9 mouse cellular contexts compared by ENCODE assay signal in genomic region chr19:5559631-5560456, GRCm38 (mm10). TPM values are rescaled to one million over a fixed set of nuclear protein-coding genes. Genes with fewer than 3 reads are reported as not detected.
DNase-seq lines count a peak whose midpoint lies in the region; ATAC-seq and TF ChIP-seq lines count a peak whose summit lies in the region.
"Had no signal": no experiment of that assay in that cellular context is flagged by ENCODE, and none has a peak within 500 bp of the region (broad histone marks: within the 10 kb centered on the region; RNA-seq: fewer than 3 reads in every experiment).

No protein-coding gene starts in this region.

- H3K9ac ChIP-seq in lung, embryonic 14.5 days: 0 out of 2 replicates have a peak overlapping the region, but pooled peaks have one; percentile 33
- peak overlapping the region; percentile 52 for H3K9ac ChIP-seq in embryonic facial prominence, embryonic 14.5 days (ENCODE audit: low read depth, low read length)
- H3K9ac ChIP-seq in kidney, embryonic 16.5 days (replicated peaks; ENCODE audit: low read length): peak overlapping the region; percentile 69
- peak overlapping the region; percentile 27; the same call in 1 of the 2 replicates for H3K9ac ChIP-seq in midbrain, embryonic 16.5 days (ENCODE audit: low read depth, low read length)

- H3K4me3 ChIP-seq in lung, embryonic 14.5 days (ENCODE audit: low read depth, low read length): peak overlapping the region; percentile 39
- H3K4me3 ChIP-seq in embryonic facial prominence, embryonic 14.5 days (ENCODE audit: low read depth, low read length): peak overlapping the region; percentile 44
- H3K4me3 ChIP-seq in kidney, embryonic 16.5 days (ENCODE audit: low read length): peak overlapping the region; percentile 55
- H3K4me3 ChIP-seq in midbrain, embryonic 16.5 days (ENCODE audit: low read depth, low read length): peak overlapping the region; percentile 38
- H3K4me3 ChIP-seq: myocyte had no signal

- H3K9me3 ChIP-seq in lung, embryonic 14.5 days (ENCODE audit: low read depth, low read length): no peaks in the 10 kb centered on the region
- no peaks in the 10 kb centered on the region for H3K9me3 ChIP-seq in embryonic facial prominence, embryonic 14.5 days (ENCODE audit: control insufficient read depth, low read length)
- no peaks in the 10 kb centered on the region for H3K9me3 ChIP-seq in kidney, embryonic 16.5 days (ENCODE audit: low read length)
- H3K9me3 ChIP-seq in midbrain, embryonic 16.5 days (replicated peaks; ENCODE audit: control insufficient read depth, low read length, poor library complexity, severe bottlenecking): no peaks in the 10 kb centered on the region

- WGBS in lung, embryonic 14.5 days: under 1% methylated on average over 69 of the region's 69 CpGs
- WGBS in embryonic facial prominence, embryonic 14.5 days: under 1% methylated on average over 49 of the region's 69 CpGs
- under 1% methylated on average over 64 of the region's 69 CpGs for WGBS in kidney, embryonic 16.5 days
- under 1% methylated on average over 66 of the region's 69 CpGs for WGBS in midbrain, embryonic 16.5 days

- peaks cover 6% of the 10 kb centered on the region for H3K4me1 ChIP-seq in lung, embryonic 14.5 days (ENCODE audit: insufficient read depth)
- peaks cover 9% of the 10 kb centered on the region; the same call in 1 of the 2 replicates for H3K4me1 ChIP-seq in embryonic facial prominence, embryonic 14.5 days (ENCODE audit: control insufficient read depth, insufficient read depth, low read length)
- H3K4me1 ChIP-seq in kidney, embryonic 16.5 days (ENCODE audit: insufficient read depth, low read length): peaks cover 50% of the 10 kb centered on the region
- peaks cover 14% of the 10 kb centered on the region for H3K4me1 ChIP-seq in midbrain, embryonic 16.5 days (ENCODE audit: control insufficient read depth, insufficient read depth, low read length)

- H3K4me2 ChIP-seq in lung, embryonic 14.5 days: peak overlapping the region; percentile 69
- peak overlapping the region; percentile 66 for H3K4me2 ChIP-seq in embryonic facial prominence, embryonic 14.5 days (ENCODE audit: low read depth, low read length)
- peak overlapping the region; percentile 66 for H3K4me2 ChIP-seq in kidney, embryonic 16.5 days (replicated peaks; ENCODE audit: low read depth, low read length)
- H3K4me2 ChIP-seq in midbrain, embryonic 16.5 days (ENCODE audit: low read length): peak overlapping the region; percentile 82

- no peak overlapping the region for H3K27ac ChIP-seq in lung, embryonic 14.5 days (ENCODE audit: low read depth)
- H3K27ac ChIP-seq in embryonic facial prominence, embryonic 14.5 days (replicated peaks; ENCODE audit: low read depth, low read length): no peak overlapping the region
- peak overlapping the region; percentile 94 for H3K27ac ChIP-seq in kidney, embryonic 16.5 days (ENCODE audit: low read length)
- no peak overlapping the region for H3K27ac ChIP-seq in midbrain, embryonic 16.5 days (ENCODE audit: low read length)

- H3K36me3 ChIP-seq in lung, embryonic 14.5 days (ENCODE audit: insufficient read depth): no peaks in the 10 kb centered on the region
- no peaks in the 10 kb centered on the region for H3K36me3 ChIP-seq in embryonic facial prominence, embryonic 14.5 days (ENCODE audit: control insufficient read depth, insufficient read depth, low read length)
- no peaks in the 10 kb centered on the region for H3K36me3 ChIP-seq in kidney, embryonic 16.5 days (ENCODE audit: insufficient read depth, low read length)
- no peaks in the 10 kb centered on the region for H3K36me3 ChIP-seq in midbrain, embryonic 16.5 days (ENCODE audit: control insufficient read depth, insufficient read depth, low read length)

- peaks cover 77% of the 10 kb centered on the region for H3K27me3 ChIP-seq in lung, embryonic 14.5 days (ENCODE audit: insufficient read depth, low read length)
- H3K27me3 ChIP-seq in embryonic facial prominence, embryonic 14.5 days (replicated peaks; ENCODE audit: control insufficient read depth, insufficient read depth, low read length): peaks cover 75% of the 10 kb centered on the region
- peaks cover 34% of the 10 kb centered on the region for H3K27me3 ChIP-seq in kidney, embryonic 16.5 days (ENCODE audit: insufficient read depth, low read length)
- peaks cover 62% of the 10 kb centered on the region for H3K27me3 ChIP-seq in midbrain, embryonic 16.5 days (ENCODE audit: control insufficient read depth, insufficient read depth, low read depth, low read length)

- ATAC-seq in lung, embryonic 14.5 days (ENCODE audit: insufficient read depth): peak; percentile 21; the same call in 1 of the 2 replicates
- ATAC-seq in embryonic facial prominence, embryonic 14.5 days (ENCODE audit: low read depth): no peak
- ATAC-seq in kidney, embryonic 16.5 days (ENCODE audit: low FRiP score, low TSS enrichment): peak; percentile 58
- ATAC-seq in midbrain, embryonic 16.5 days: no peak

- DNase-seq in lung, embryonic 14.5 days: peak; percentile 15
- DNase-seq in lung, postnatal 14 days: no peak
- no peak for DNase-seq in embryonic facial prominence, embryonic 14.5 days (ENCODE audit: low spot score)
- no peak for DNase-seq in right cerebral cortex, postnatal 4 days
- no peak for DNase-seq in layer of hippocampus, adult 8-10 months (ENCODE audit: low spot score in 2 of 2)
- no peak for DNase-seq in spleen, postnatal 36 days (ENCODE audit: low spot score in 2 of 2)

- TF ChIP-seq CTCF in lung, embryonic 14.5 days (IDR thresholded peaks at IDR 0.05; ENCODE audit: low read depth): no peak

RNA-seq across cellular contexts. Expression of gene Ovol1, which starts 0.6 kb away (rescaled TPM):
- polyA plus RNA-seq in lung, embryonic 14.5 days (2014; fragmentation: Nextera tagmentation; extraction: Ambion mirVana): 0.89 and 1.0 TPM in 2 replicates
- polyA plus RNA-seq in embryonic facial prominence, embryonic 14.5 days (2014; fragmentation: Nextera tagmentation; extraction: Ambion mirVana): 6.1 and 6.4 TPM in 2 replicates
- 17.2 and 18.9 TPM in 2 replicates for polyA plus RNA-seq in kidney, embryonic 16.5 days (2015; fragmentation: Nextera tagmentation; extraction: Ambion mirVana)
- polyA plus RNA-seq in midbrain, embryonic 16.5 days (2015; fragmentation: Nextera tagmentation; extraction: Ambion mirVana): 0.11 TPM in 1 of 2 replicates, not detected in the other
- not detected for total RNA-seq in layer of hippocampus, adult 8-10 months (2022)
- polyA plus RNA-seq: myocyte had no signal

RNA-seq across cellular contexts. Expression of gene Ap5b1, which starts 8.0 kb away (rescaled TPM):
- 3.7 and 4.2 TPM in 2 replicates for polyA plus RNA-seq in lung, embryonic 14.5 days (2014; fragmentation: Nextera tagmentation; extraction: Ambion mirVana)
- 3.3 and 3.8 TPM in 2 replicates for polyA plus RNA-seq in embryonic facial prominence, embryonic 14.5 days (2014; fragmentation: Nextera tagmentation; extraction: Ambion mirVana)
- polyA plus RNA-seq in kidney, embryonic 16.5 days (2015; fragmentation: Nextera tagmentation; extraction: Ambion mirVana): 10.9 and 11.5 TPM in 2 replicates
- 1.9 and 2.3 TPM in 2 replicates for polyA plus RNA-seq in midbrain, embryonic 16.5 days (2015; fragmentation: Nextera tagmentation; extraction: Ambion mirVana)
- 1 to 10 TPM; 5.8 to 8.7 (median 6.6) TPM for total RNA-seq in layer of hippocampus, adult 8-10 months (2022)

RNA-seq across cellular contexts. Expression of gene Rnaseh2c, which starts 41.8 kb away (rescaled TPM):
- polyA plus RNA-seq in lung, embryonic 14.5 days (2014; fragmentation: Nextera tagmentation; extraction: Ambion mirVana): 138 and 145 TPM in 2 replicates
- polyA plus RNA-seq in embryonic facial prominence, embryonic 14.5 days (2014; fragmentation: Nextera tagmentation; extraction: Ambion mirVana): 94.8 and 110 TPM in 2 replicates
- 133 and 146 TPM in 2 replicates for polyA plus RNA-seq in kidney, embryonic 16.5 days (2015; fragmentation: Nextera tagmentation; extraction: Ambion mirVana)
- polyA plus RNA-seq in midbrain, embryonic 16.5 days (2015; fragmentation: Nextera tagmentation; extraction: Ambion mirVana): 55.5 and 58.4 TPM in 2 replicates
- 10 to 100 TPM; 58.8 to 96.9 (median 78.2) TPM for total RNA-seq in layer of hippocampus, adult 8-10 months (2022)

RNA-seq across cellular contexts. Expression of gene Snx32, which starts 49.5 kb away (rescaled TPM):
- polyA plus RNA-seq in lung, embryonic 14.5 days (2014; fragmentation: Nextera tagmentation; extraction: Ambion mirVana): 6.0 and 6.7 TPM in 2 replicates
- polyA plus RNA-seq in embryonic facial prominence, embryonic 14.5 days (2014; fragmentation: Nextera tagmentation; extraction: Ambion mirVana): 10.7 and 13.2 TPM in 2 replicates
- polyA plus RNA-seq in kidney, embryonic 16.5 days (2015; fragmentation: Nextera tagmentation; extraction: Ambion mirVana): 9.9 and 10.6 TPM in 2 replicates
- 112 and 116 TPM in 2 replicates for polyA plus RNA-seq in midbrain, embryonic 16.5 days (2015; fragmentation: Nextera tagmentation; extraction: Ambion mirVana)
- total RNA-seq in layer of hippocampus, adult 8-10 months (2022): 10 to 100 TPM; 86.8 to 95.2 (median 88.6) TPM

RNA-seq across cellular contexts. Expression of gene Kat5, which starts 50.2 kb away (rescaled TPM):
- polyA plus RNA-seq in lung, embryonic 14.5 days (2014; fragmentation: Nextera tagmentation; extraction: Ambion mirVana): 25.5 and 33.4 TPM in 2 replicates
- polyA plus RNA-seq in embryonic facial prominence, embryonic 14.5 days (2014; fragmentation: Nextera tagmentation; extraction: Ambion mirVana): 24.7 and 32.5 TPM in 2 replicates
- 56.1 and 57.4 TPM in 2 replicates for polyA plus RNA-seq in kidney, embryonic 16.5 days (2015; fragmentation: Nextera tagmentation; extraction: Ambion mirVana)
- 82.0 and 83.1 TPM in 2 replicates for polyA plus RNA-seq in midbrain, embryonic 16.5 days (2015; fragmentation: Nextera tagmentation; extraction: Ambion mirVana)
- 100 to 1,000 TPM in 1 of 4 experiments, 10 to 100 TPM in 3; 81.5 to 105 (median 86.9) TPM for total RNA-seq in layer of hippocampus, adult 8-10 months (2022)

Comparison
In these comparisons a context has a peak if more than half of its experiments do, and no peak if none do; other contexts are left out.
1. ATAC-seq: peak in lung, embryonic 14.5 days (single experiment) and kidney, embryonic 16.5 days (single experiment); none in embryonic facial prominence, embryonic 14.5 days (single experiment) and midbrain, embryonic 16.5 days (single experiment).
2. Peak in every context shown above with its lines, with median percentiles within 50 percentile points of each other: H3K4me2 ChIP-seq, H3K4me3 ChIP-seq and H3K9ac ChIP-seq.